10 mouse cellular contexts compared by ENCODE assay signal in the genomic region with DNA sequence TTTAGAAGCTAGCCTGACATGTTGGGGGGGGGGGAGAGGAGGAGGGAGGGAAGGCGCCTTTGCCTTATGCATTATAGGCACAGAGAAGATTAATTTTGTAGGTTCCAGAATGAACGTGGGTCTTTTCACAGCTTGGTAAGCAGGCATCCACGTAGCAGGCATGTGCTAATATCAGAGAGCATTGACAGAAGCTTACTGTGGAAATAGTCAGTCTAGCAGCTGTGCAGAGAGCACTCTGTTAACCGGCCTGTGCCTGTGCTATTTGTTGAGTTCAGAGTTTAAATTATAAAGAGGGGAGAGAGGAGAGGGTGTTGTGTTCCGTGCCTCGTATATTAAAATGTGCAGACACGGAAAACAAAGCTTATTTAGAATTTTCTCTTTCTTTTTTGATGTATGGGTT.
A peak's percentile ranks its signal among the peaks of the same experiment; 100 is the strongest.
DNase-seq lines count a peak whose midpoint lies in the region; ATAC-seq and TF ChIP-seq lines count a peak whose summit lies in the region.
"Had no signal": no experiment of that assay in that cellular context is flagged by ENCODE, and none has a peak within 500 bp of the region (broad histone marks: within the 10 kb centered on the region; RNA-seq: fewer than 3 reads in every experiment).

No protein-coding gene starts in this region.

- ATAC-seq in kidney, embryonic 15.5 days (replicated peaks; ENCODE audit: low FRiP score): no peak
- no peak for ATAC-seq in hindbrain, embryonic 12.5 days (ENCODE audit: low FRiP score)
- no peak for ATAC-seq in midbrain, postnatal 0 days (ENCODE audit: low FRiP score)
- ATAC-seq in megakaryocyte, adult 5-6 weeks (ENCODE audit: poor library complexity, severe bottlenecking): no peak

- WGBS in kidney, embryonic 15.5 days: 52% methylated on average over 7 of the region's 7 CpGs
- WGBS in hindbrain, embryonic 12.5 days: 67% methylated on average over 7 of the region's 7 CpGs
- WGBS in midbrain, postnatal 0 days: 37% methylated on average over 7 of the region's 7 CpGs

- H3K9ac ChIP-seq in kidney, embryonic 15.5 days: no peak overlapping the region
- no peak overlapping the region for H3K9ac ChIP-seq in hindbrain, embryonic 12.5 days
- H3K9ac ChIP-seq in midbrain, postnatal 0 days (replicated peaks; ENCODE audit: low read length, poor library complexity, severe bottlenecking): peak overlapping the region; percentile 36; the same call in 1 of the 2 replicates

- TF ChIP-seq CTCF in brain, embryonic 14.5 days (IDR thresholded peaks at IDR 0.05; ENCODE audit: borderline replicate concordance, extremely low read depth, insufficient read depth, insufficient read length): no peak
- no peak for TF ChIP-seq CTCF in midbrain, postnatal 0 days (IDR thresholded peaks at IDR 0.05)

- H3K4me2 ChIP-seq in kidney, embryonic 15.5 days: peak overlapping the region; percentile 66
- H3K4me2 ChIP-seq in hindbrain, embryonic 12.5 days (replicated peaks): peak overlapping the region; percentile 79
- peak overlapping the region; percentile 67 for H3K4me2 ChIP-seq in midbrain, postnatal 0 days (ENCODE audit: low read depth, low read length, poor library complexity, severe bottlenecking)

- peak overlapping the region; percentile 22; the same call in 1 of the 2 replicates for H3K27ac ChIP-seq in kidney, embryonic 15.5 days
- peak overlapping the region; percentile 58 for H3K27ac ChIP-seq in hindbrain, embryonic 12.5 days
- no peak overlapping the region for H3K27ac ChIP-seq in midbrain, postnatal 0 days (ENCODE audit: low read depth, low read length)

- no peak for DNase-seq in kidney, adult 9 months
- peak; percentile 49 for DNase-seq in brain, embryonic 14.5 days (ENCODE audit: low read depth)
- DNase-seq in midbrain, postnatal 0 days (ENCODE audit: low spot score): no peak
- no peak for DNase-seq in layer of hippocampus, adult 9-11 months
- DNase-seq in spleen, postnatal 10 days (ENCODE audit: low spot score in 2 of 2): no peak
- DNase-seq: cerebellum, postnatal 36 days; right cerebral cortex, postnatal 14 days had no signal

- peaks cover 59% of the 10 kb centered on the region for H3K4me1 ChIP-seq in kidney, embryonic 15.5 days
- H3K4me1 ChIP-seq in hindbrain, embryonic 12.5 days: peaks cover 54% of the 10 kb centered on the region
- H3K4me1 ChIP-seq in midbrain, postnatal 0 days (ENCODE audit: insufficient read depth, low read length): peaks cover 9% of the 10 kb centered on the region

- no peak for TF ChIP-seq POLR2A in brain, embryonic 14.5 days (IDR thresholded peaks at IDR 0.05; ENCODE audit: borderline replicate concordance, extremely low read depth, insufficient read depth, insufficient read length, poor library complexity, severe bottlenecking)

- no peaks in the 10 kb centered on the region for H3K27me3 ChIP-seq in kidney, embryonic 15.5 days
- H3K27me3 ChIP-seq in hindbrain, embryonic 12.5 days: no peaks in the 10 kb centered on the region
- H3K27me3 ChIP-seq in midbrain, postnatal 0 days (ENCODE audit: insufficient read depth, low read length): no peaks in the 10 kb centered on the region

- peak overlapping the region; percentile 74; the same call in 1 of the 2 replicates for H3K4me3 ChIP-seq in kidney, embryonic 15.5 days (replicated peaks)
- peak overlapping the region; percentile 65; the same call in 1 of the 2 replicates for H3K4me3 ChIP-seq in hindbrain, embryonic 12.5 days
- H3K4me3 ChIP-seq in midbrain, postnatal 0 days (ENCODE audit: low read depth, low read length): peak overlapping the region; percentile 70

- no peaks in the 10 kb centered on the region for H3K9me3 ChIP-seq in kidney, embryonic 15.5 days (replicated peaks)
- no peaks in the 10 kb centered on the region for H3K9me3 ChIP-seq in hindbrain, embryonic 12.5 days (replicated peaks)
- no peaks in the 10 kb centered on the region for H3K9me3 ChIP-seq in midbrain, postnatal 0 days (ENCODE audit: low read length)

- peaks cover 18% of the 10 kb centered on the region for H3K36me3 ChIP-seq in kidney, embryonic 15.5 days
- H3K36me3 ChIP-seq in hindbrain, embryonic 12.5 days: no peaks in the 10 kb centered on the region
- no peaks in the 10 kb centered on the region for H3K36me3 ChIP-seq in midbrain, postnatal 0 days (ENCODE audit: insufficient read depth, low read length)
